Mouse (Mus musculus) small intestine, adult 2 months (tissue): ENCODE measurements around the gene Fam124b.

Experiments
- CTCF ChIP-seq: fragments of 200-500 bp; IDR thresholded peaks from 2 replicates; pipeline ENCODE4 v1.5.1; 2012; ENCODE audit warnings: low read depth, mild to moderate bottlenecking, control low read depth, inconsistent platforms, low read length, moderate library complexity, mixed read lengths; ENCODE audit not compliant: insufficient replicate concordance, insufficient read length; ENCODE audit errors: extremely low read depth
- POLR2A ChIP-seq: fragments of 200-500 bp; IDR thresholded peaks from 2 replicates; pipeline ENCODE4 v1.6.1; 2012; ENCODE audit warnings: low read depth, mild to moderate bottlenecking, control low read depth, inconsistent platforms, low read length, moderate library complexity

GRCm38 (mm10) chr1:80241579-80241978, 23.3 kb upstream of the Fam124b start:
- TF ChIP-seq CTCF = no peak
- TF ChIP-seq POLR2A = no peak
